Mouse (Mus musculus) stomach, postnatal 0 days (tissue): ENCODE measurements around the gene Crhr1.

Experiments used
- CTCF ChIP-seq: IDR thresholded peaks from 2 replicates; pipeline ENCODE4 v1.5.1; 2016; ENCODE audit warnings: antibody characterized with exemption, low read depth, mild to moderate bottlenecking, moderate library complexity
- EP300 ChIP-seq: optimal IDR thresholded peaks from 2 replicates; pipeline ENCODE3; 2016; ENCODE audit warnings: antibody characterized with exemption

DNA sequence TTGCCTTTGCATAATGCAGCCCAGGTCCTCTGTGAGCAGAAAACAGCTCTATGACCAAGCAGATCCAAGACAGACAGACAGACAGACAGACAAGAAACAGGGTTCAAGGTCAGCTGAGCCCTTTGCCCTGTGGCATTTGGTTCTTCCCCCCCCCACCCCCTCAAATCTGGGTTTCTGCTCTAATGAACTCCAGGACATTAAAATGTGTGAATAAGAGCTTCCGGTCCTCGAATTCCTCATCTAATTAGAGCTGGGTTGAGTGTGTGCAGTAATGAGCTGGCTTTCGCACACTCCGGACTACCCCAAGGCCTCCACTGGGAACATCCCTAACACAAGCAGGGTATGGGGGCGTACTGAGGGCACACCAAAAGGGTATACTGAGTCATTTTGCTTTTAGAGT lies 18.3 kb downstream of the Crhr1 start:
- TF ChIP-seq CTCF = no peak
- TF ChIP-seq EP300 = no peak
